Mouse (Mus musculus) mesoderm, embryonic 11.5 days (tissue): ENCODE data around the gene Il9r.
A peak's percentile ranks its signal among the peaks of the same experiment; 100 is the strongest.
"Not testable (repeated sequence)": the region's sequence is repeated elsewhere in the genome, so short reads cannot be mapped to it uniquely, and the experiment has no call there.

ENCODE experiments used
- DNase-seq: peaks from one replicate; pipeline ENCODE4 v3.0.0-alpha.2; 2012; ENCODE audit warnings: low read depth, low spot score

Il9r gene

GRCm38 (mm10) chr11:32226124-32226871 is 26.2 kb upstream of the Il9r start, which contains the start of gene Mpg:
Gene Mpg, plus strand, starts transcription at chr11:32226505.
- peak; percentile 89 for DNase-seq

- no peak for DNase-seq
Measured at GRCm38 (mm10) chr11:32225222-32226104, 25.4 kb upstream of the Il9r start.

DNA sequence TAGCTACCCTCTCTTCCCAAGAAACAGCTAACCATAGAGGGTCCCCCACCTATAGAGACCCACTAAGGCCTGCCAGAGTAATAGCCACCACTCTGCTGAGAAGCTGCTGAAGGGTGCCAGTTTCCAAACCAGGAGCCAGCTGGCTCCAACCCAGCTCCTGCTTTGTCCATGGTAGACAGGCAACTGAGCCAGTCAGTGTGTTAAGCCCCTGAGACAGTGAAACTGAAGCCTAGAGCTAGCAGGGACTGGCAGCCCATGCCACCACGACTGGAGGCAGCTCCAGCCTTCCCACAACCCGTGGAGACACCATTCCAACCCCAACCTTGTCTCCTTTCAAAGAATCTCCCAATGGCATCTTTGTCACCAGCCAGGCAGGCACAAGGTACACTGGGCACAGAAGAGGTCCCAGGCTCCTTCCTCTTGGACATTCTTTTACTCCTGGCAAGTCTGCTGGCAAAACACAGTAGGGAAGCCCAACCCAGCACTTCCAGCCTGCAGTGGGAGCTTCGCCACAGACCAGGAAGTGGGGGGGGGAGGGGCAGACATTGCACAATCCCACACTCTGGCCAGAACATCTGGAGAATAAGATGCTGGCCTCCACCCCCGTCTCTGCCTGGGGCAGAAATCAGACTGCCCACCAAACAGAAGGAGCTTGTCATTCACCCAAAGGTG is 24.5 kb upstream of the Il9r start:
- no peak for DNase-seq

- DNase-seq: no peak
Measured at GRCm38 (mm10) chr11:32223297-32223967, 23.4 kb upstream of the Il9r start.

DNA sequence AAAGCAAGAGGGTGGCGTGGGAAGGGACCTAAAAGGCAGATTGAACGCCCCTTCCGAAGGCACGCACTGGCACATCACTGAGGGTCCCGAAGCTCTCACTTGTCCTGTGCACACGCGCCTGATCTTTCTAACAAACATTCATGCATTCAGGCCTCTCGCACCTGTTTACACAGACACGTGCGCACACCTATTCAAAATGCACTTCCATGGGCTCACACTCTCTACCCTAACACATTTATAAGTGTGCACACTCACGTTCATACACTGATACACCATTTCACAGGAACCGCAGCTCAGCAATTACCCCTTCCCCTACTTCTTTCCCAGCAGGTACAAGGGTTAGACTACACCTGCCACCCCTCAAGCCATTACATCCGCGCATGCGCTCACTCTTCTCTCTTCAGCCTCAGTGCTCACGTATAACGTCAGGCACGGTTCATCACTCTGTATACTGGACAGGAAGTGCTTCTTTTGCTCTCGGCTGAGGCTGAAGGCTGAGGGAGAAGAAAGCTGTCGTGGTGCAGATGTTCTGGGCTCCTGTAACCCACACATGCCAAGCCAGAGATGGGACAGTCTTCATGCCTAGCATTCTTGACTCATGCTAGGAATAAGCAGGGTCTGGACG is 22.6 kb upstream of the Il9r start:
- DNase-seq: no peak

DNA sequence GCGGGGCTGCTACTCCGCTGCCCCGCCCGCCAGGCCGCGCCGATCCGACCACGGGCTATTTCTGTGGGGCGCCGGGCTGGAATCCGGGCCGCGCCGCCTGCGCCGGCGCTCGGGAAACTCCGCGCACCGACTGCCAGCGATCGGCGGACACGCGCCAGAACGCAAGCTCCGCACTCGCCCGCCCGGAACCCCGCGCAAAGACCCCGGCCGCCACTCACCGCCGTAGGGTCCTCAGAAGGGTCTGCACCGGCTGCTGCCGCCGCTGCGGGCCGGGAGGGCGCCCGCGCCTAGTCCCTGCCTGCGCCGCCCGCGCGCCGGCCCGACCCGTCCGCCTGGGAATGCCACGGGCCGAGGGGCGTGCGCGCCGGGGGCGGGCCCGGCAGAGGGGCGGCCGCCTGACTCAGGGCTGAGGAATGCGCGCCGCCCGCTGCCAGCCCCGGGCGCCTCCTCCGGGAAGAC is 21.9 kb upstream of the Il9r start, which contains the start of gene Rhbdf1:
Gene Rhbdf1, minus strand, starts transcription at position 350 of the 459 bp plus-strand sequence.
- peak; percentile 66 for DNase-seq

GRCm38 (mm10) chr11:32221225-32221950 is 21.3 kb upstream of the Il9r start:
- peak; percentile 72 for DNase-seq

GRCm38 (mm10) chr11:32220607-32221224 is 20.6 kb upstream of the Il9r start:
- DNase-seq: no peak

- DNase-seq: no peak
Measured at GRCm38 (mm10) chr11:32219287-32219686, 19.2 kb upstream of the Il9r start.

DNA sequence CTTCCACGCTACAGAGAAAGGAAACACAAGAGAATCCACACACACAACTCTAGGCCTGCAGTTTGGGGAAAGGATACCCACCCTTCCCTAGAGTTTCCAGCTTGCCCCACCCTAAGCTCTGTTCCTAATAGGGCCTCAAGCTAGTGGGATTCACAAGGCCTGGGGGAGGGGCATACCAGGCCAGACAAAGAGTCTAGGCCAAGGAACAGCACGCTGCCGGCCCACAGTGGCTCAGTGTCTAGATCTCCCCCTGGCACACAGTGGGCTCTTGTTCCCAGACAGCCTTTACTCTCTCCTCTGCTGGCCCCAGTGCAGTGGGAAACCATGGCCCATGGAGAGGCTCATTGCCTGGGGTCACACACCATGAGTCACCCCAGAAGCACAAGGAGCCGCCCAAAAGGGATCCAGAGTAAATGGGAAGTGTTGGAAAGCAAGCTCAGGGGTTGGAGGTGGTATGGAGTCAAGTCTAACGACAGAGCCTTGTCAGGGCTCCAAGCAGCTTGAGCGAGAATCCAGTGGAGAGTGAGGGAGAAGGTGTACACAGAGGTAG is 18.5 kb upstream of the Il9r start:
- DNase-seq: no peak

DNA sequence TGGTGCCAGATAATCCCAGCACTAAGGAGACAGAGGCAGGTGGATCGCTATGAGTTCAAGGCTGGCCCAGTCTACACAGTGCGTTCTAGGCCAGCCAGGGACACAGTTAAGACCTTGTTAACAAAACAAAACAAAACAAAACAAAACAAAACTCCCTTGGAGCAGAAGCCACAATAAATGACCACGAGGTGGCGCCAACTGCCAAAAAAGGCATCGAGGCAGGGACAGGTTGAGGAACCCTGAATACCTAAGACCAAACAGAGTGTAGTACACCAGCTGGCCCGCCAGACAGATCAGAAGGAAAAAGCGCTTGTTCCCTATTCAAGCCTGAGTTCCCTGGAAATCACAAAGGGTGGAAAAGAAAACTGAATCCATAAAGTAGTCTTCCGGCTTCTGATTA is 16.8 kb upstream of the Il9r start:
- DNase-seq: peak; percentile 48

- DNase-seq: no peak
Measured at GRCm38 (mm10) chr11:32215372-32216162, 15.5 kb upstream of the Il9r start.

GRCm38 (mm10) chr11:32210623-32211022 is 10.5 kb upstream of the Il9r start:
- no peak for DNase-seq

GRCm38 (mm10) chr11:32205058-32205873 is 5.2 kb upstream of the Il9r start, which contains the start of gene Snrnp25:
Gene Snrnp25, plus strand, starts transcription at chr11:32205415.
- peak; percentile 97 for DNase-seq

DNA sequence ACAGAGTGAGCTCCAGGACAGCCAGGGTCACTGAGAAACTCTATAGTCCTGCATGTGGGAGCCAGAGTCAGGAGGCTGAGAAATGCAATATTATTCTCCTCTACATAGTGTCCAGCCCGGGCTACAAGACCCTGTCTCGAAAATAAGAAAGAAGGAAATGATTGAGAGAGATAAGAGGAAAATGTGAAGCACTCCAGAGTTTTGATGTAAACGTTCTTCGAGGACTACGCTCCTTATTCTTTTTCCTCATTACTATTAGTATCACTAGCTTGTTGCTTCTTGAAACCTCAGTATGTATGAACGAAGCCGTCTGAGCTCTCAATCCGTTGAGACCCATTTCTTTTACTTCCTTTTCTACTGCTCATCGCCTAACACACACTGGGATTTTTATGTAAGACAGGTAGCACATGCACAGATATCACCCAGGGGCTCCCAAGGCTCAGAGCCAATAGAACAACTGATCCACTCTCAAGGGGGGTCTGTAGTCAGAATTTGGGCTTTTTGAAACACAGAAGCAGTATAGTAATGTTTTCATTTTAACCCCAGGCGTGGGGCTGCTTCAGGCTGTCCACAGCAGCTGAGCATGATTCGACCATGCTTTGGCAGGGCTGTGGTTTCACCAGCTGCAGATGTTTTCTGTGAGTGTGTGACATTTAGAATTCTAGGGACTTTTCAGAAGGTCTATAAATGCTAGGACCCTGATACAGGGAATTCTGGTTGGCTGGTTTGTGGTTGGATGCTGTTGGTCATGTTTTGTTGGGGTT is 2.0 kb upstream of the Il9r start:
- DNase-seq: no peak

DNA sequence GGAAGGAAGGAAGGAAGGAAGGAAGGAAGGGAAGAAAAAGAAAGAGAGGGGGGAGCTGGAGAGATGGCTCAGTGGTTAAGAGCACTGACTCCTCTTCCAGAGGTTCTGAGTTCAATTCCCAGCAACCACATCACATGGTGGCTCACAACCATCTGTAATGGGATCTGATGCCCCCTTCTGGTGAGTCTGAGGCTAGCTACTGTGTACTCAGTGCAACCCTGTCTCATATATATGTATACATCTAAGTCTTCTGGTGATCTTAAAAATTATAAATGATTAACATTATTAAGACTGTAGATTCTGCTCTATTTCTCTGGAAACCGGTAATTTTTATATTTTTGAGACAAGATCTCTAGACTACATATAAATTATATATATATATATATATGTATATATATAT is 913 bp upstream of the Il9r start:
- DNase-seq: not testable (repeated sequence)

- no peak for DNase-seq
Measured at GRCm38 (mm10) chr11:32199230-32199629, 849 bp downstream of the Il9r start.
